In genomic region chr2:118881019-118881418, GRCm38 (mm10) we compare ENCODE assay signal across 22 mouse cellular contexts. TPM values are rescaled to one million over a fixed set of nuclear protein-coding genes. Genes with fewer than 3 reads are reported as not detected.
DNase-seq lines count a peak whose midpoint lies in the region; ATAC-seq lines count a peak whose summit lies in the region.
"Had no signal": no experiment of that assay in that cellular context is flagged by ENCODE, and none has a peak within 500 bp of the region (broad histone marks: within the 10 kb centered on the region; RNA-seq: fewer than 3 reads in every experiment).

No protein-coding gene starts in this region.

- no peak overlapping the region for H3K4me3 ChIP-seq in brown adipose tissue, adult 24 weeks (ENCODE audit: insufficient read depth, low read depth, low read length)
- no peak overlapping the region for H3K4me3 ChIP-seq in forebrain, embryonic 14.5 days (ENCODE audit: low read depth, low read length)
- H3K4me3 ChIP-seq: embryonic facial prominence, embryonic 12.5 days; erythroblast, embryonic 14.5 days; forebrain, embryonic 13.5 days; heart, embryonic 10.5 days; hindbrain, embryonic 15.5 days; intestine, embryonic 15.5 days; layer of hippocampus, adult 2 months; limb, embryonic 15.5 days; liver, embryonic 15.5 days had no signal

- H3K36me3 ChIP-seq in forebrain, embryonic 14.5 days (ENCODE audit: control insufficient read depth, insufficient read depth, low read length): peaks cover 18% of the 10 kb centered on the region

- H3K4me1 ChIP-seq in brown adipose tissue, adult 24 weeks (ENCODE audit: control insufficient read depth, insufficient read depth, insufficient read length, low read length): no peaks in the 10 kb centered on the region
- no peaks in the 10 kb centered on the region for H3K4me1 ChIP-seq in forebrain, embryonic 14.5 days (ENCODE audit: control insufficient read depth, insufficient read depth, low read length)
- H3K4me1 ChIP-seq: intestine, embryonic 15.5 days had no signal

- DNase-seq in heart, adult 18-20 months: peak; percentile 53 to 61
- DNase-seq in heart, adult 8-10 months (ENCODE audit: low spot score): no peak
- peak; percentile 60 to 67 for DNase-seq in kidney, adult 8-10 months
- DNase-seq in kidney, postnatal 4 days: no peak
- DNase-seq in urinary bladder, postnatal 25 days (ENCODE audit: low spot score): no peak
- no peak for DNase-seq in forebrain, embryonic 14.5 days (ENCODE audit: low spot score)
- DNase-seq: B cell, adult 2 months; cerebellum, adult 9-11 months; gastrocnemius, postnatal 10 days; thymus, postnatal 25 days had no signal

- no peak overlapping the region for H3K4me2 ChIP-seq in forebrain, embryonic 14.5 days (ENCODE audit: low read length)
- H3K4me2 ChIP-seq: embryonic facial prominence, embryonic 12.5 days; forebrain, embryonic 13.5 days; hindbrain, embryonic 15.5 days; intestine, embryonic 15.5 days; limb, embryonic 15.5 days; liver, embryonic 15.5 days; midbrain, embryonic 11.5 days had no signal

- WGBS in forebrain, embryonic 14.5 days: 87% methylated on average over 4 of the region's 4 CpGs

- ATAC-seq in forebrain, embryonic 14.5 days: no peak
- ATAC-seq: forebrain, embryonic 13.5 days; intestine, embryonic 15.5 days had no signal

- no peaks in the 10 kb centered on the region for H3K9me3 ChIP-seq in forebrain, embryonic 14.5 days (replicated peaks; ENCODE audit: control insufficient read depth, low read length)
- H3K9me3 ChIP-seq: embryonic facial prominence, embryonic 12.5 days; forebrain, embryonic 13.5 days; heart, embryonic 10.5 days; hindbrain, embryonic 15.5 days; intestine, embryonic 15.5 days; limb, embryonic 15.5 days; liver, embryonic 15.5 days had no signal

- H3K9ac ChIP-seq in forebrain, embryonic 14.5 days (ENCODE audit: low read length): no peak overlapping the region
- H3K9ac ChIP-seq: embryonic facial prominence, embryonic 12.5 days; forebrain, embryonic 13.5 days; hindbrain, embryonic 15.5 days; intestine, embryonic 15.5 days; limb, embryonic 15.5 days; liver, embryonic 15.5 days had no signal

- H3K27me3 ChIP-seq in forebrain, embryonic 14.5 days (replicated peaks; ENCODE audit: control insufficient read depth, insufficient read depth, low read length): no peaks in the 10 kb centered on the region

- H3K27ac ChIP-seq in brown adipose tissue, adult 24 weeks (replicated peaks; ENCODE audit: low read depth, low read length): 0 out of 2 replicates have a peak overlapping the region, but pooled peaks have one; percentile 32
- no peak overlapping the region for H3K27ac ChIP-seq in forebrain, embryonic 14.5 days (ENCODE audit: low read depth, low read length)
- H3K27ac ChIP-seq: embryonic facial prominence, embryonic 12.5 days; forebrain, embryonic 13.5 days; heart, embryonic 10.5 days; hindbrain, embryonic 15.5 days; intestine, embryonic 15.5 days; layer of hippocampus, adult 2 months; limb, embryonic 15.5 days; liver, embryonic 15.5 days; macrophage had no signal

RNA-seq across cellular contexts. Expression of gene Bahd1, which starts 19.2 kb away (rescaled TPM):
- total RNA-seq in heart, adult 18-20 months (2021): 10 to 100 TPM; 17.5 to 18.6 TPM
- 10 to 100 TPM; 14.0 to 21.2 (median 15.9) TPM for total RNA-seq in heart, adult 8-10 months (2022)
- polyA plus RNA-seq in brown adipose tissue, adult 24 weeks (2012; ENCODE audit: insufficient read depth, insufficient read length, missing spikeins): 3.8 and 4.3 TPM in 2 replicates
- polyA plus RNA-seq in forebrain, embryonic 14.5 days (2014; fragmentation: Nextera tagmentation; extraction: Ambion mirVana): 2.0 and 2.1 TPM in 2 replicates

RNA-seq across cellular contexts. Expression of gene Ivd, which starts 19.3 kb away (rescaled TPM):
- 100 to 1,000 TPM; 410 to 473 TPM for total RNA-seq in heart, adult 18-20 months (2021)
- total RNA-seq in heart, adult 8-10 months (2022): 100 to 1,000 TPM; 383 to 490 (median 481) TPM
- polyA plus RNA-seq in brown adipose tissue, adult 24 weeks (2012; ENCODE audit: insufficient read depth, insufficient read length, missing spikeins): 134 and 164 TPM in 2 replicates
- 39.6 and 45.1 TPM in 2 replicates for polyA plus RNA-seq in forebrain, embryonic 14.5 days (2014; fragmentation: Nextera tagmentation; extraction: Ambion mirVana)

RNA-seq across cellular contexts. Expression of gene Chst14, which starts 45.3 kb away (rescaled TPM):
- 1 to 10 TPM; 6.9 to 7.9 TPM for total RNA-seq in heart, adult 18-20 months (2021)
- 1 to 10 TPM; 5.7 to 9.2 (median 8.4) TPM for total RNA-seq in heart, adult 8-10 months (2022)
- polyA plus RNA-seq in brown adipose tissue, adult 24 weeks (2012; ENCODE audit: insufficient read depth, insufficient read length, missing spikeins): 4.2 and 4.7 TPM in 2 replicates
- 7.1 and 7.4 TPM in 2 replicates for polyA plus RNA-seq in forebrain, embryonic 14.5 days (2014; fragmentation: Nextera tagmentation; extraction: Ambion mirVana)

Comparison
In these comparisons a context has a peak if more than half of its experiments do, and no peak if none do; other contexts are left out.
1. DNase-seq: peak in heart, adult 18-20 months (2 of 2) and kidney, adult 8-10 months (2 of 2); none in heart, adult 8-10 months (single experiment), kidney, postnatal 4 days (0 of 2), urinary bladder, postnatal 25 days (single experiment) and forebrain, embryonic 14.5 days (single experiment).